Mouse (Mus musculus): Measurements from ENCODE around the gene Crybg2.

DNA sequence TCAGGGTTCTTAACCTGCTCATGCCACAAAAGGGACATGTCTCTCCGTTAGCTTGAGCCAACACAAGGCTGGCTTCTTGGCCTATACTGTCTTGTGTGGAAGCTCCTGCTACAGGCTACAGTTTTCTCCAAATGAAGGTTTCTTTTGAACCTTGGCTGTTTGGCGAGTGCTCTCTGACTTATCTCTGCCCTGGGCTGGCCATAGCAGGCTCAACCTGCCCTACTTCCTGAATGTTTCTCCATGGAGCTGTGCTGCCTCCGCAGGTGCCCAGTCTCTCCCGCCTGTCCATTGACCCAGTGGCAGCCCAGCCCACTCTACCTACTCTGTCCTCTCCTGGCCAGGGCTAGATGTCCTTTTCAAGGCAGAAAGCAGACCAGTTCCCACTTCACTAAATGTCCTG lies 60.3 kb downstream of the Crybg2 start:
- no peak for TF ChIP-seq CTCF (IDR thresholded peaks at IDR 0.05; ENCODE audit: control insufficient read depth, insufficient read depth, insufficient read length)
- no peak for TF ChIP-seq MAX (IDR thresholded peaks at IDR 0.05)
- no peak for TF ChIP-seq MYOD1 (IDR thresholded peaks at IDR 0.05; ENCODE audit: control insufficient read depth, insufficient read length, low read depth)
- TF ChIP-seq USF1 (IDR thresholded peaks at IDR 0.05; ENCODE audit: low read depth): no peak
- no peak for TF ChIP-seq MYOG (IDR thresholded peaks at IDR 0.05; ENCODE audit: control insufficient read depth, extremely low read depth, insufficient read length)
- TF ChIP-seq FOSL1 (IDR thresholded peaks at IDR 0.05; ENCODE audit: insufficient read depth, low read length, poor library complexity, severe bottlenecking): no peak
